In genomic region chr11:105313633-105314014, GRCm38 (mm10) we compare ENCODE assay signal across 9 mouse cellular contexts. TPM values are rescaled to one million over a fixed set of nuclear protein-coding genes. Genes with fewer than 3 reads are reported as not detected.
A peak's percentile ranks its signal among the peaks of the same experiment; 100 is the strongest.
DNase-seq lines count a peak whose midpoint lies in the region; ATAC-seq and TF ChIP-seq lines count a peak whose summit lies in the region.
"Had no signal": no experiment of that assay in that cellular context is flagged by ENCODE, and none has a peak within 500 bp of the region (broad histone marks: within the 10 kb centered on the region; RNA-seq: fewer than 3 reads in every experiment).

No protein-coding gene starts in this region.

- no peak for ATAC-seq in heart, embryonic 13.5 days (ENCODE audit: extremely low read depth, insufficient number of reproducible peaks, low FRiP score, low TSS enrichment)
- ATAC-seq in lung, postnatal 0 days = no peak
- no peak for ATAC-seq in limb, embryonic 12.5 days (ENCODE audit: insufficient number of reproducible peaks, insufficient read depth, low FRiP score, low TSS enrichment, low read depth)
- 0 out of 2 replicates have a peak, but pooled peaks have one; percentile 12 for ATAC-seq in stomach, postnatal 0 days (ENCODE audit: low FRiP score, low TSS enrichment)
- ATAC-seq in frontal cortex, adult (ENCODE audit: low TSS enrichment) = no peak
- no peak for ATAC-seq in liver, embryonic 12.5 days

- H3K4me2 ChIP-seq in heart, embryonic 13.5 days = peak overlapping the region; percentile 18
- H3K4me2 ChIP-seq in lung, postnatal 0 days (replicated peaks; ENCODE audit: low read depth, low read length) = no peak overlapping the region
- H3K4me2 ChIP-seq in limb, embryonic 12.5 days = peak overlapping the region; percentile 17; the same call in 1 of the 2 replicates
- no peak overlapping the region for H3K4me2 ChIP-seq in stomach, postnatal 0 days (replicated peaks; ENCODE audit: low read depth)
- no peak overlapping the region for H3K4me2 ChIP-seq in liver, embryonic 12.5 days

- no peak overlapping the region for H3K4me3 ChIP-seq in heart, embryonic 13.5 days
- H3K4me3 ChIP-seq in lung, postnatal 0 days (ENCODE audit: low read depth, low read length) = no peak overlapping the region
- no peak overlapping the region for H3K4me3 ChIP-seq in limb, embryonic 12.5 days (replicated peaks)
- no peak overlapping the region for H3K4me3 ChIP-seq in stomach, postnatal 0 days (ENCODE audit: low read depth, low read length)
- no peak overlapping the region for H3K4me3 ChIP-seq in liver, embryonic 12.5 days

- TF ChIP-seq EP300 in lung, postnatal 0 days (IDR thresholded peaks at IDR 0.05) = no peak
- no peak for TF ChIP-seq EP300 in stomach, postnatal 0 days (optimal IDR thresholded peaks at IDR 0.05)

- H3K36me3 ChIP-seq in heart, embryonic 13.5 days = 0 out of 2 replicates have a peak, but pooled peaks cover 2% of the 10 kb centered on the region
- H3K36me3 ChIP-seq in lung, postnatal 0 days (ENCODE audit: insufficient read depth, low read length) = no peaks in the 10 kb centered on the region
- peaks cover 35% of the 10 kb centered on the region for H3K36me3 ChIP-seq in limb, embryonic 12.5 days
- no peaks in the 10 kb centered on the region for H3K36me3 ChIP-seq in stomach, postnatal 0 days (ENCODE audit: control insufficient read depth, insufficient read depth, low read length)
- no peaks in the 10 kb centered on the region for H3K36me3 ChIP-seq in liver, embryonic 12.5 days

- intact Hi-C loops in heart, postnatal 36 days (cut with DNase I) = loop anchor here (2.0 kb wide), 1 partner anchor 21 kb away; the partner anchor contains the start of gene Mrc2

- H3K4me1 ChIP-seq in heart, embryonic 13.5 days = peaks cover 69% of the 10 kb centered on the region
- peaks cover 39% of the 10 kb centered on the region for H3K4me1 ChIP-seq in lung, postnatal 0 days (ENCODE audit: insufficient read depth, low read depth, low read length)
- peaks cover 47% of the 10 kb centered on the region for H3K4me1 ChIP-seq in limb, embryonic 12.5 days (replicated peaks)
- no peaks in the 10 kb centered on the region for H3K4me1 ChIP-seq in stomach, postnatal 0 days (replicated peaks; ENCODE audit: control insufficient read depth, insufficient read depth)
- H3K4me1 ChIP-seq in liver, embryonic 12.5 days = peaks cover 18% of the 10 kb centered on the region

- no peak for TF ChIP-seq CTCF in lung, postnatal 0 days (IDR thresholded peaks at IDR 0.05)
- no peak for TF ChIP-seq CTCF in stomach, postnatal 0 days (IDR thresholded peaks at IDR 0.05; ENCODE audit: low read depth)

- peak overlapping the region; percentile 83 for H3K27ac ChIP-seq in heart, embryonic 13.5 days (replicated peaks)
- peak overlapping the region; percentile 80 for H3K27ac ChIP-seq in lung, postnatal 0 days (ENCODE audit: low read length)
- peak overlapping the region; percentile 83 for H3K27ac ChIP-seq in limb, embryonic 12.5 days
- H3K27ac ChIP-seq in stomach, postnatal 0 days (replicated peaks) = no peak overlapping the region
- H3K27ac ChIP-seq in liver, embryonic 12.5 days = no peak overlapping the region

- no peaks in the 10 kb centered on the region for H3K9me3 ChIP-seq in heart, embryonic 13.5 days
- no peaks in the 10 kb centered on the region for H3K9me3 ChIP-seq in lung, postnatal 0 days (ENCODE audit: low read length)
- no peaks in the 10 kb centered on the region for H3K9me3 ChIP-seq in limb, embryonic 12.5 days
- H3K9me3 ChIP-seq in stomach, postnatal 0 days (ENCODE audit: control insufficient read depth, low read length) = no peaks in the 10 kb centered on the region
- H3K9me3 ChIP-seq in liver, embryonic 12.5 days (replicated peaks) = no peaks in the 10 kb centered on the region

- H3K9ac ChIP-seq in heart, embryonic 13.5 days = peak overlapping the region; percentile 63
- H3K9ac ChIP-seq in lung, postnatal 0 days (replicated peaks; ENCODE audit: low read depth) = no peak overlapping the region
- 0 out of 2 replicates have a peak overlapping the region, but pooled peaks have one; percentile 31 for H3K9ac ChIP-seq in limb, embryonic 12.5 days (replicated peaks)
- H3K9ac ChIP-seq in stomach, postnatal 0 days (ENCODE audit: low read length) = no peak overlapping the region
- H3K9ac ChIP-seq in liver, embryonic 12.5 days = no peak overlapping the region

- WGBS in heart, embryonic 13.5 days = 28% methylated on average over 8 of the region's 8 CpGs
- 40% methylated on average over 8 of the region's 8 CpGs for WGBS in lung, postnatal 0 days
- WGBS in limb, embryonic 12.5 days = 27% methylated on average over 8 of the region's 8 CpGs
- 59% methylated on average over 8 of the region's 8 CpGs for WGBS in stomach, postnatal 0 days
- WGBS in liver, embryonic 12.5 days (ENCODE audit: insufficient replicate concordance) = 61% methylated on average over 8 of the region's 8 CpGs

- H3K27me3 ChIP-seq in heart, embryonic 13.5 days (replicated peaks) = no peaks in the 10 kb centered on the region
- no peaks in the 10 kb centered on the region for H3K27me3 ChIP-seq in lung, postnatal 0 days (replicated peaks; ENCODE audit: insufficient read depth, low read length)
- no peaks in the 10 kb centered on the region for H3K27me3 ChIP-seq in limb, embryonic 12.5 days
- H3K27me3 ChIP-seq in stomach, postnatal 0 days (ENCODE audit: control insufficient read depth, insufficient read depth, low read length) = no peaks in the 10 kb centered on the region
- H3K27me3 ChIP-seq in liver, embryonic 12.5 days (replicated peaks) = no peaks in the 10 kb centered on the region

- DNase-seq in heart, postnatal 36 days = no peak
- DNase-seq in lung, postnatal 0 days (ENCODE audit: low spot score) = no peak
- no peak for DNase-seq in lung, postnatal 14 days
- no peak for DNase-seq in stomach, postnatal 0 days (ENCODE audit: low spot score)
- DNase-seq: thymus, adult 18-20 months had no signal

RNA-seq across cellular contexts. Expression of gene Mrc2, which starts 21.2 kb away (rescaled TPM):
- polyA plus RNA-seq in heart, embryonic 13.5 days (2015; fragmentation: Nextera tagmentation; extraction: Ambion mirVana) = 8.6 and 9.8 TPM in 2 replicates
- 10 to 100 TPM; 18.4 to 20.3 TPM for total RNA-seq in heart, postnatal 36 days (2021)
- polyA plus RNA-seq in lung, postnatal 0 days (2015; fragmentation: Nextera tagmentation; extraction: Ambion mirVana) = 20.0 and 22.6 TPM in 2 replicates
- polyA plus RNA-seq in limb, embryonic 12.5 days (2016; fragmentation: Nextera tagmentation; extraction: Ambion mirVana) = 35.0 and 37.3 TPM in 2 replicates
- polyA plus RNA-seq in stomach, postnatal 0 days (2015; fragmentation: Nextera tagmentation; extraction: Ambion mirVana) = 2.9 and 3.7 TPM in 2 replicates
- polyA plus RNA-seq in liver, embryonic 12.5 days (2016; fragmentation: Nextera tagmentation; extraction: Ambion mirVana) = 2.8 and 3.2 TPM in 2 replicates

Comparison
In these comparisons a context has a peak if more than half of its experiments do, and no peak if none do; other contexts are left out.
1. H3K27ac ChIP-seq: peak in heart, embryonic 13.5 days (single experiment), lung, postnatal 0 days (single experiment) and limb, embryonic 12.5 days (single experiment); none in stomach, postnatal 0 days (single experiment) and liver, embryonic 12.5 days (single experiment).
2. H3K4me2 ChIP-seq: peak in heart, embryonic 13.5 days (single experiment) and limb, embryonic 12.5 days (single experiment); none in lung, postnatal 0 days (single experiment), stomach, postnatal 0 days (single experiment) and liver, embryonic 12.5 days (single experiment).
3. H3K9ac ChIP-seq: peak in heart, embryonic 13.5 days (single experiment) and limb, embryonic 12.5 days (single experiment); none in lung, postnatal 0 days (single experiment), stomach, postnatal 0 days (single experiment) and liver, embryonic 12.5 days (single experiment).